Mouse (Mus musculus): ENCODE measurements around the gene Macf1. TPM values are rescaled to one million over a fixed set of nuclear protein-coding genes. Genes with fewer than 3 reads are reported as not detected.

Macf1 gene
- polyA plus RNA-seq, 1 experiment from 2014 or later: 71.0 TPM

DNA sequence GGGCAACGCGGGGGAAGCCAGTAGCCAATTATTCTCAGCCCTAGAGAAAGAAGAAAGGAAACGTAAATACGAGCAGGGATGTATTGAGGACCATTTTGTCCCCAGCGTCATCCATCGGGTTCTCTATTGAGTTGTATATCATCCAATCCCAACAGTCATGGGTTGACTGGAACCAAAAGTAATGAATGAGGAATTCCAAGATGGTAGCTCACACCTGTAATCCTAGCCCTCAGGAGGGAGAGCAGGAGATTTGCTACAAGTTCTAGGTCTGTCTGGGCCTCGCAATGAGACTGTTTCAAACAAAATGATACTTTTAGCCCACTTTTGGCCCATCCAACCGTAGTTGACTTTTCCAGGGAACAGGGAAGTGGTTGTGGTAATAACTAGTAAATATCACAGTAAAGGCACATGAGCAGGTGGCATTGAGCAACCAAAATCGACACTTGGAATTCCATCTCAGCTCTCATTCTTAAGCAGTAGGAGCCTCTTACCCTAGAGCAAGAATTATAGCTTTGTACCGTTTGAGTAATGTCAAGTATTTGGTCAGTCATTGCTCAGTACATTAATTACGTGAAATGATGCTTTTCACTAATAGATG, 18.4 kb downstream of the Macf1 start:
- H3K4me3 ChIP-seq (ENCODE audit: low read depth, low read length): peak overlapping the region; percentile 81
- H3K27ac ChIP-seq (replicated peaks; ENCODE audit: low read depth, low read length): peak overlapping the region; percentile 99
- H3K9ac ChIP-seq (ENCODE audit: low read length): peak overlapping the region; percentile 99
- H3K27me3 ChIP-seq (ENCODE audit: control insufficient read depth, insufficient read depth, low read length): no peaks in the 10 kb centered on the region
- no peak for DNase-seq (ENCODE audit: low spot score)
- H3K4me2 ChIP-seq (ENCODE audit: low read depth, severe bottlenecking): peak overlapping the region; percentile 68
- WGBS: 39% methylated on average over 11 of the region's 11 CpGs
- no peaks in the 10 kb centered on the region for H3K36me3 ChIP-seq (ENCODE audit: control insufficient read depth, insufficient read depth, low read length)
- peaks cover 21% of the 10 kb centered on the region for H3K4me1 ChIP-seq (ENCODE audit: control insufficient read depth, insufficient read depth, low read length)
- no peaks in the 10 kb centered on the region for H3K9me3 ChIP-seq (ENCODE audit: control insufficient read depth, low read length)
- ATAC-seq (ENCODE audit: insufficient number of reproducible peaks, low FRiP score, low TSS enrichment, low read depth): no peak

GRCm38 (mm10) chr4:123664951-123665661, 19.1 kb downstream of the Macf1 start:
- peak overlapping the region; percentile 68 for H3K4me2 ChIP-seq (ENCODE audit: low read depth, severe bottlenecking)
- under 1% methylated on average over 47 of the region's 58 CpGs for WGBS
- no peaks in the 10 kb centered on the region for H3K27me3 ChIP-seq (ENCODE audit: control insufficient read depth, insufficient read depth, low read length)
- H3K4me1 ChIP-seq (ENCODE audit: control insufficient read depth, insufficient read depth, low read length): peaks cover 19% of the 10 kb centered on the region
- no peaks in the 10 kb centered on the region for H3K9me3 ChIP-seq (ENCODE audit: control insufficient read depth, low read length)
- ATAC-seq (ENCODE audit: insufficient number of reproducible peaks, low FRiP score, low TSS enrichment, low read depth) (peak; percentile 31; the same call in 1 of the 2 replicates), DNase-seq (ENCODE audit: low spot score) (peak; percentile 79)
- H3K27ac ChIP-seq (replicated peaks; ENCODE audit: low read depth, low read length): peak overlapping the region; percentile 99
- H3K4me3 ChIP-seq (ENCODE audit: low read depth, low read length): peak overlapping the region; percentile 81
- no peaks in the 10 kb centered on the region for H3K36me3 ChIP-seq (ENCODE audit: control insufficient read depth, insufficient read depth, low read length)
- peak overlapping the region; percentile 99 for H3K9ac ChIP-seq (ENCODE audit: low read length)

DNA sequence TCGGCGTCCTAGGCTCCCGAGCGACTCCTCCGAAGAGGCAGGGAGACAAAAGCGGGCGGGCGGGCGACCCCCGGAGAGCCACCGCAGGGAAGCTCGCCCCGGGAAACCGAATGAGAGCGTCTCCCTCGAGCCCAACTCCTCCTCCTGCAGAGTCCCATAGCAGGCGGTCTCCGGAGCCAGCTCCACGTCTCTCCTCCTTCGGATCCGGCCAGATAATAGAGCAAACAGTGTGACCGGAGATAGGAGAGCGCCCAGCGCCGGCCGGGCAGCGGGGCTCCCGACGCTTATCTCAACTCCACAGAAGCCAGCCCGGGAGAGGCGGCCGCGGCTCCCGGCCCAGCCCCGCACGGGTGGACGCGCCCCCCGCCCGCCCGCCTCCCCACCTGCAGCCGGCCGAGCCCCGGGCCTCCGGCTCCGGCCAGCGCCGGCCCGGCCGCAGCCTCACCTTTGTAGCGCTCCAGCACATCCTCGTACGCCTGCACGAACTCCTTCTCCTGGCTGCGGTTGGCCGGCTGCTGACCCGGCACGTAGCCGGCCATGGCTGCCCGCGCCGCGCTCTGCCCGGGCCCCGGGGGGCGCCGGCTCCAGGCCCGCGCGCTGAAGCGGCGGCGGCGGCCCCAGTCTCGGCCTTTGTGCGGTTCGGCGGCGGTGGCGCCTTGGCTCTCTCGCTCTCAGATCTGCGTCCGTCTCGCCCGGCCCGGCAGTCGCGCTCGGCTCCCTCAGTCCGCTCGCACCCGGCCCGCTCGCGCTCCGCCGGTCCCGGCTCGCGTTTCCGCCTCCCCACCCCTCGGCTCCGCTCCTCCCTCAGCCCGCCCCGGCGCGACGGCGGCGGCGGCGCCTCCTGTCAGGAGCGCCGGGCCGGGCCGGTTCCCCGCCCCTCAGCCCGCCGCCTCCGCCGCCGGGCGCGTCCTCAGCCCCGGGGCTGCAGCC, 19.9 kb downstream of the Macf1 start:
- peaks cover 19% of the 10 kb centered on the region for H3K4me1 ChIP-seq (ENCODE audit: control insufficient read depth, insufficient read depth, low read length)
- H3K27me3 ChIP-seq (ENCODE audit: control insufficient read depth, insufficient read depth, low read length): no peaks in the 10 kb centered on the region
- ATAC-seq (ENCODE audit: insufficient number of reproducible peaks, low FRiP score, low TSS enrichment, low read depth) (peak; percentile 71), DNase-seq (ENCODE audit: low spot score) (peak; percentile 76)
- peak overlapping the region; percentile 99 for H3K27ac ChIP-seq (replicated peaks; ENCODE audit: low read depth, low read length)
- H3K4me2 ChIP-seq (ENCODE audit: low read depth, severe bottlenecking): peak overlapping the region; percentile 68
- under 1% methylated on average over 94 of the region's 125 CpGs for WGBS
- H3K9ac ChIP-seq (ENCODE audit: low read length): peak overlapping the region; percentile 99
- peak overlapping the region; percentile 81 for H3K4me3 ChIP-seq (ENCODE audit: low read depth, low read length)
- no peaks in the 10 kb centered on the region for H3K9me3 ChIP-seq (ENCODE audit: control insufficient read depth, low read length)
- H3K36me3 ChIP-seq (ENCODE audit: control insufficient read depth, insufficient read depth, low read length): no peaks in the 10 kb centered on the region

DNA sequence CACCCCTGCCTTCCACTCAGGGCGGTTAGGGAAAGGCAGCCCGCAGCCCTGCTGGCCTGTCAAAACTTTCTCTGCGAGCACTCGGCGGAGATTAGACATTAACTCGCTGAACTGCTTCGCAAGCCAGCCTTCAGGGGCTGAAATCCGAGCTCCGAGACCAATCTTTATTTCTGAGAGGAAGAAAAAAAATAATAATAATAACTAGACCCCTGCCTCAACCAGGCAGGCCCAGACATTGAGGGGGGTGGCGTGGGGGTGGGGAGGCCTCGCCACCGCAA, 20.5 kb downstream of the Macf1 start:
- Histone ChIP-seq H3K9me3 (ENCODE audit: control insufficient read depth, low read length) (no peaks in the 10 kb centered on the region), H3K4me2 (ENCODE audit: low read depth, severe bottlenecking) (peak overlapping the region; percentile 68), H3K27ac (replicated peaks; ENCODE audit: low read depth, low read length) (peak overlapping the region; percentile 99), H3K27me3 (ENCODE audit: control insufficient read depth, insufficient read depth, low read length) (no peaks in the 10 kb centered on the region), H3K36me3 (ENCODE audit: control insufficient read depth, insufficient read depth, low read length) (no peaks in the 10 kb centered on the region), H3K4me1 (ENCODE audit: control insufficient read depth, insufficient read depth, low read length) (peaks cover 19% of the 10 kb centered on the region), H3K4me3 (ENCODE audit: low read depth, low read length) (peak overlapping the region; percentile 81), H3K9ac (ENCODE audit: low read length) (peak overlapping the region; percentile 99)
- ATAC-seq (ENCODE audit: insufficient number of reproducible peaks, low FRiP score, low TSS enrichment, low read depth) (peak; percentile 18; the same call in 1 of the 2 replicates), DNase-seq (ENCODE audit: low spot score) (peak; percentile 66)
- under 1% methylated on average over 12 of the region's 12 CpGs for WGBS

DNA sequence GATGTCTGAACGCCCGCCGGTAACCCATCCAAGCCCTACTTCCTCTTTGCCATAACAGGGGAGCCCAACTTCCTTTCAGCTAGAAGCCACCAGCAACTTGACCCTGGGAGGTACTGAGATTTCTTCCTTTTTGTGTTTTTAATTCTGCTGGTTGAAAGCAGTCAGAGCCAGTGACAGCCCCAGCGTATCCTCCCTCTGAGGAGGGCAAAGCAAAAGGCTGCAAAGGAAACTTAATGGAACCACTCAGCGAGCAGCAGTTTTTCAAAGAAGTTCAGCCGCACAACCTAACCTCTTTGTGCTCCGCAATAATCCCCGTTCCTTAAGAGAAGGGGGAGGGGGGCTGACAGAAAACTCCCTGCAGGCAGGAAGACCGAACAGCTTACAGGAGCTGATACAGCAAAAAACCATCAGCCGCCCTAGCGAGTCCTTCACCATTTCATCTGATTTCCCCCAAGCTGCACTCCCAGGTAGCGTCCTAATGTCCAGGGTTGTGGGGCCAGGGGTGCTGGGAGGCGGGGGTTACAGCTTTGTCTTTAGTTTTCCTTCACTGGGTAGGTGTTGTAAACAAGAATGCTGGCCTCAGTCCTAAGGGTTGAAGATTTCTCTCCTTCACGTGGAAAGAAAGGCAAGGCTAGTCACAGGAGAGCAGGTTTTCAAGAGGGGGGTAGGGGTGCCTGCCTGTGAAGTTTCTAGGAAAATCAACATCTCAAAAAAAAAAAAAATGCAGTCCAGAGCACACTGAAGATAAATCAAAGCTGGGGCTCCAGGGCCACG, 21.1 kb downstream of the Macf1 start:
- peak; percentile 44 for DNase-seq (ENCODE audit: low spot score)
- H3K4me3 ChIP-seq (ENCODE audit: low read depth, low read length): peak overlapping the region; percentile 81
- H3K9ac ChIP-seq (ENCODE audit: low read length): peak overlapping the region; percentile 99
- no peaks in the 10 kb centered on the region for H3K9me3 ChIP-seq (ENCODE audit: control insufficient read depth, low read length)
- 6% methylated on average over 15 of the region's 15 CpGs for WGBS
- H3K4me1 ChIP-seq (ENCODE audit: control insufficient read depth, insufficient read depth, low read length): peaks cover 19% of the 10 kb centered on the region
- H3K27ac ChIP-seq (replicated peaks; ENCODE audit: low read depth, low read length): peak overlapping the region; percentile 99
- ATAC-seq (ENCODE audit: insufficient number of reproducible peaks, low FRiP score, low TSS enrichment, low read depth): peak; percentile 2; the same call in 1 of the 2 replicates
- no peaks in the 10 kb centered on the region for H3K36me3 ChIP-seq (ENCODE audit: control insufficient read depth, insufficient read depth, low read length)
- peak overlapping the region; percentile 68 for H3K4me2 ChIP-seq (ENCODE audit: low read depth, severe bottlenecking)
- no peaks in the 10 kb centered on the region for H3K27me3 ChIP-seq (ENCODE audit: control insufficient read depth, insufficient read depth, low read length)

GRCm38 (mm10) chr4:123658175-123658574, 26.0 kb downstream of the Macf1 start:
- WGBS: 93% methylated on average over 1 of the region's 1 CpGs
- no peak overlapping the region for H3K4me3 ChIP-seq (ENCODE audit: low read depth, low read length)
- H3K9me3 ChIP-seq (ENCODE audit: control insufficient read depth, low read length): no peaks in the 10 kb centered on the region
- ATAC-seq (ENCODE audit: insufficient number of reproducible peaks, low FRiP score, low TSS enrichment, low read depth) (no peak), DNase-seq (ENCODE audit: low spot score) (no peak)
- no peak overlapping the region for H3K27ac ChIP-seq (replicated peaks; ENCODE audit: low read depth, low read length)
- H3K9ac ChIP-seq (ENCODE audit: low read length): no peak overlapping the region
- H3K27me3 ChIP-seq (ENCODE audit: control insufficient read depth, insufficient read depth, low read length): no peaks in the 10 kb centered on the region
- H3K4me1 ChIP-seq (ENCODE audit: control insufficient read depth, insufficient read depth, low read length): peaks cover 11% of the 10 kb centered on the region
- H3K4me2 ChIP-seq (ENCODE audit: low read depth, severe bottlenecking): no peak overlapping the region
- H3K36me3 ChIP-seq (ENCODE audit: control insufficient read depth, insufficient read depth, low read length): no peaks in the 10 kb centered on the region

GRCm38 (mm10) chr4:123655245-123655644, 28.9 kb downstream of the Macf1 start:
- ATAC-seq (ENCODE audit: insufficient number of reproducible peaks, low FRiP score, low TSS enrichment, low read depth): no peak
- WGBS: 87% methylated on average over 5 of the region's 5 CpGs

DNA sequence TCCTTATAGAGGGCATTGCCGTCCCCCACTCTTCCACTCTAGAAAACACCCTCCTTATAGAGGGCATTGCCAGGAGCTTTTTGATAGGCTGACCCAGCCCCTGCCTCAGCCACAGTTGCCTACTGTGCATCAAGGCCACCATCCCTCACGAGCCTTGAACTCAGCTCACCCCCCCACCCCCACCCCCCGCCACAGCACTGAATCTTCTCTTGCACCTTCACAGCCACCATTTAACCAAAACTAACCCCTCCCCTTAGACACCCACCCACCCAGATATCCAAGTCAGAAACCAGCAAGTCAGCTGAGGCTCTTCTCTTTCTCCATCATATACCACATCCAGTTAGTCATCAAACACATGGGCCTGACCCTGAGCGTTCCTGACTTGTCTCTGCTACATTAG, 29.6 kb downstream of the Macf1 start:
- Histone ChIP-seq H3K9ac (ENCODE audit: low read length) (no peak overlapping the region), H3K27me3 (ENCODE audit: control insufficient read depth, insufficient read depth, low read length) (no peaks in the 10 kb centered on the region), H3K36me3 (ENCODE audit: control insufficient read depth, insufficient read depth, low read length) (no peaks in the 10 kb centered on the region), H3K4me3 (ENCODE audit: low read depth, low read length) (no peak overlapping the region), H3K4me1 (ENCODE audit: control insufficient read depth, insufficient read depth, low read length) (no peaks in the 10 kb centered on the region), H3K27ac (replicated peaks; ENCODE audit: low read depth, low read length) (no peak overlapping the region), H3K4me2 (ENCODE audit: low read depth, severe bottlenecking) (no peak overlapping the region), H3K9me3 (ENCODE audit: control insufficient read depth, low read length) (no peaks in the 10 kb centered on the region)
- ATAC-seq (ENCODE audit: insufficient number of reproducible peaks, low FRiP score, low TSS enrichment, low read depth) (no peak), DNase-seq (ENCODE audit: low spot score) (no peak)
- 93% methylated on average over 4 of the region's 4 CpGs for WGBS

More at GRCm38 (mm10) chr4:123655245-123655644, 28.9 kb downstream of the Macf1 start:
- Histone ChIP-seq H3K4me1 (ENCODE audit: control insufficient read depth, insufficient read depth, low read length) (no peaks in the 10 kb centered on the region), H3K4me2 (ENCODE audit: low read depth, severe bottlenecking) (no peak overlapping the region), H3K9ac (ENCODE audit: low read length) (no peak overlapping the region), H3K9me3 (ENCODE audit: control insufficient read depth, low read length) (no peaks in the 10 kb centered on the region), H3K27me3 (ENCODE audit: control insufficient read depth, insufficient read depth, low read length) (no peaks in the 10 kb centered on the region), H3K27ac (replicated peaks; ENCODE audit: low read depth, low read length) (no peak overlapping the region), H3K4me3 (ENCODE audit: low read depth, low read length) (no peak overlapping the region), H3K36me3 (ENCODE audit: control insufficient read depth, insufficient read depth, low read length) (no peaks in the 10 kb centered on the region)
- DNase-seq (ENCODE audit: low spot score): no peak
